Comparison of ENCODE assay signal across 8 mouse cellular contexts in genomic region chr1:59764407-59764971, GRCm38 (mm10). TPM values are rescaled to one million over a fixed set of nuclear protein-coding genes. Genes with fewer than 3 reads are reported as not detected.
DNase-seq lines count a peak whose midpoint lies in the region; ATAC-seq and TF ChIP-seq lines count a peak whose summit lies in the region.

No protein-coding gene starts in this region.

- peak; percentile 50 for DNase-seq in R1 (ENCODE audit: low read depth, low spot score)
- peak; percentile 18 to 20 for DNase-seq in cerebellum, postnatal 4 days (ENCODE audit: low spot score in 2 of 2)
- peak; percentile 74 for DNase-seq in gastrocnemius, adult 2 months
- peak; percentile 60 for DNase-seq in hindbrain, postnatal 0 days (ENCODE audit: low spot score)
- peak; percentile 15 to 67 for DNase-seq in left cerebral cortex, postnatal 10 days (ENCODE audit: extremely low spot score in 1 of 2, low spot score in 2 of 2)
- peak; percentile 18 for DNase-seq in right cerebral cortex, postnatal 14 days

- no peaks in the 10 kb centered on the region for H3K36me3 ChIP-seq in hindbrain, postnatal 0 days (ENCODE audit: insufficient read depth, low read length)
- no peaks in the 10 kb centered on the region for H3K36me3 ChIP-seq in megakaryocyte, embryonic 14.5 days (replicated peaks; ENCODE audit: low read length)

- WGBS in hindbrain, postnatal 0 days, result under 1% methylated on average over 27 of the region's 27 CpGs

- no peak for ATAC-seq in hindbrain, postnatal 0 days
- ATAC-seq in inflammation-experienced regulatory T-cells, adult 6 months, result no peak

- intact Hi-C loops in gastrocnemius, adult 2 months (cut with DNase I), result loop anchor here (5.0 kb wide), 1 partner anchor 73 kb away; no protein-coding TSS in a partner anchor
- intact Hi-C loops in left cerebral cortex, postnatal 10 days (cut with DNase I), result loop anchor here (10.0 kb wide), 1 partner anchor 70 kb away; no protein-coding TSS in a partner anchor

- peak overlapping the region; percentile 74 for H3K4me2 ChIP-seq in hindbrain, postnatal 0 days (ENCODE audit: low read depth, low read length)

- H3K9me3 ChIP-seq in hindbrain, postnatal 0 days (ENCODE audit: low read length), result no peaks in the 10 kb centered on the region
- H3K9me3 ChIP-seq in megakaryocyte, embryonic 14.5 days, result no peaks in the 10 kb centered on the region

- H3K27me3 ChIP-seq in hindbrain, postnatal 0 days (ENCODE audit: insufficient read depth, low read length), result no peaks in the 10 kb centered on the region
- peaks cover 2% of the 10 kb centered on the region for H3K27me3 ChIP-seq in megakaryocyte, embryonic 14.5 days (replicated peaks)

- peak overlapping the region; percentile 95 for H3K9ac ChIP-seq in hindbrain, postnatal 0 days (replicated peaks; ENCODE audit: low read length)

- peak; percentile 32 for TF ChIP-seq CTCF in gastrocnemius, adult 2 months (IDR thresholded peaks at IDR 0.05)
- TF ChIP-seq CTCF in hindbrain, postnatal 0 days (IDR thresholded peaks at IDR 0.05; ENCODE audit: low read depth), result peak; percentile 24

- H3K4me3 ChIP-seq in gastrocnemius, adult 2 months, result peak overlapping the region; percentile 92
- peak overlapping the region; percentile 98 for H3K4me3 ChIP-seq in hindbrain, postnatal 0 days (ENCODE audit: low read length)
- H3K4me3 ChIP-seq in megakaryocyte, embryonic 14.5 days (replicated peaks), result peak overlapping the region; percentile 97

- H3K4me1 ChIP-seq in hindbrain, postnatal 0 days (ENCODE audit: insufficient read depth, low read length), result peaks cover 14% of the 10 kb centered on the region; the same call in 1 of the 2 replicates
- peaks cover 29% of the 10 kb centered on the region for H3K4me1 ChIP-seq in megakaryocyte, embryonic 14.5 days

- peak overlapping the region; percentile 99 for H3K27ac ChIP-seq in gastrocnemius, adult 2 months
- H3K27ac ChIP-seq in hindbrain, postnatal 0 days, result peak overlapping the region; percentile 98

RNA-seq across cellular contexts. Expression of gene Bmpr2, which starts 1.3 kb away (rescaled TPM):
- total RNA-seq in gastrocnemius, adult 2 months (2021), result 10 to 100 TPM; 46.8 to 47.8 TPM
- 56.2 and 59.8 TPM in 2 replicates for total RNA-seq in hindbrain, postnatal 0 days (2014; rRNA removed)
- 9.2 and 9.3 TPM in 2 replicates for polyA plus RNA-seq in hindbrain, postnatal 0 days (2015; fragmentation: Nextera tagmentation; extraction: Ambion mirVana)
- total RNA-seq in left cerebral cortex, postnatal 10 days (2021), result 100 to 1,000 TPM; 106 to 114 TPM
- polyA plus RNA-seq in megakaryocyte, embryonic 14.5 days (2012; ENCODE audit: insufficient read depth, low replicate concordance), result 0.28 TPM in 1 of 2 replicates, not detected in the other
- 1 to 10 TPM; 2.6 to 3.5 (median 3.3) TPM for polyA plus RNA-seq in inflammation-experienced regulatory T-cells, adult 6 months (2017; shearing (Covaris generic))

Comparison
In these comparisons a context has a peak if more than half of its experiments do, and no peak if none do; other contexts are left out.
1. DNase-seq: peak in every context shown above with its lines; median percentile 74 in gastrocnemius, adult 2 months; 60 in hindbrain, postnatal 0 days; 50 in R1; 41 in left cerebral cortex, postnatal 10 days; 19 in cerebellum, postnatal 4 days; 18 in right cerebral cortex, postnatal 14 days.